Mouse (Mus musculus) ovary, postnatal 10 days (tissue): ENCODE results near the gene Sh2d6.
"Not testable (repeated sequence)": the region's sequence is repeated elsewhere in the genome, so short reads cannot be mapped to it uniquely, and the experiment has no call there.

Source experiments
- DNase-seq: peaks from one replicate; pipeline ENCODE4 v3.0.0; 2022; ENCODE audit warnings: low spot score

The Sh2d6 gene

GRCm38 (mm10) chr6:72503309-72503708 is 18.2 kb downstream of the Sh2d6 start:
- DNase-seq, result no peak

DNA sequence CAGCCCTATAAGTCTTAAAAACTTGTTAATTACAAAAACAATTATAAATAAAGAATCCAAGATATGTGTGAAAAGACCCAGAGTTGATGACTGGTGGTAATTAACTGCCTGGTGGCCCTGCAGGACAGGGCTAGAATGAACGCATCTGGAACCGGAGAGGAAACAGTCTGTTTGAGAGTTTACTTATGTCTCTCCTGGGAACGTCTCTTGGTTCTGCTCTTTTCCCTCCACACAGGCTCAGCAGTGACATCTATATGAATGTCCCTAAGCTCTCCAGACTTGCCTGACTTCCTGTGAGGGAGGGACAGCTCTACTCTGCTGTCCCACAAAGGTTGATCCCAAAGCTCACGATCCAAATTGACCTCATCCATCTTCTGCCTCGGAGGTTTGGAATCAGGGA is 22.6 kb downstream of the Sh2d6 start:
- DNase-seq, result no peak

GRCm38 (mm10) chr6:72492892-72493291 is 28.6 kb downstream of the Sh2d6 start:
- no peak for DNase-seq

DNA sequence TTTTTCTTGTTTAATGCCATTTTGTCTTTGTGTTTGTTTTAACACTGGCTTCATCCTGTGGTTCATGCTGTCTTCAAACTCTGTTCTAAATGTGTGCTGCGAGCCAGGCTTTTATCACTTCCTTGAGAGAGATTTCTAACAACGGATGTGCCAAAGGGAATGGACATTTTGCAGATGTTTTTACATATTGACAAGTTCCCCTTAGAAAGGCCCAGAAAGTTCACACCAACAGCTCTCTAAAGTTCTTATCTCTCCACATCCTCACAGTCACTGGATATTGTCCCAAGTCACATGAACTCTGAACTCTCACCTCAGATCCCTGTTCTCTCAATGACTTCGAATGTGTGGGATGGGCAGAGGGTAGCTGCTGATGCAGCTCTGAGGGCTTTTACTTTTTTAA is 30.4 kb downstream of the Sh2d6 start:
- no peak for DNase-seq

- no peak for DNase-seq
These were observed 32.0 kb downstream of the Sh2d6 start for GRCm38 (mm10) chr6:72489534-72489933.

DNA sequence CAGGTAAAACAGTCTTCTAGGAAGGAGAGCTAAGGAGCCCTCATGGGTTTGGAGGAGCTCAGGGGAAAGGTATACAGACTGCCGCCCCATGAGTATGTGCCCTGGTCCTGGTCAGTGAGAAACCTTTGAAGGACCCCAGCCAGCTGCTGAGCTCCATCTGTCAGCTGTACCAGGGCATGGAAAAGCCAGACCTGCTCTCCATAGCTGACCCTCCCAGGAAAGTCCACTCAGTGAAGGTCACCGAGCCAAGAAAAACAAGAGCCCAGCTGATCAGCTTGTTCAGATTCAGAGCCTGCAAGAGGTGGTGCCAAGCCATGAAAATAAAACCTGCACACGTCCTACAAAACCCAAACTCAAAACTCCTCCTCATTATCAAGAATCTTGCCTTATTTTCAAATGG is 32.7 kb downstream of the Sh2d6 start:
- DNase-seq, result no peak

GRCm38 (mm10) chr6:72487282-72487681 is 34.2 kb downstream of the Sh2d6 start:
- DNase-seq, result no peak

DNA sequence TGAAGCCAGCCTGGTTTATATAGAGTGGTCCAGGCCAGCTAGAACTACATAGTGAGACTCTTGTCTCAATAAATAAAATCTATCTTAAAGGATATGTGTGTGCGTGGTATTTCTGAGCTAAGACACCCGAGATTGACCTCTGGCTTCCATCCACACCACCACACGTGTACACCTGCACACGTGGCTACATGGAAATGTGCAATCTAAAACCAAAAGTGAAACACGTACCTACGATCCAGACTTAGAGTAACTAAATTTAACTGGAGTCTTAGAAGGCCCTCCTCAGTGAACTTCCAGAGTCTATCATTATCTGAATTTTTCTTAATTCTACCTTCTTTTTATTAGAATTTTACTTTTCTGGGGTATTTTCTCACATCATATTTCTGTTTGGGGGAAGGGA is 35.2 kb downstream of the Sh2d6 start:
- DNase-seq, result no peak

GRCm38 (mm10) chr6:72484887-72485286 is 36.6 kb downstream of the Sh2d6 start:
- no peak for DNase-seq

- no peak for DNase-seq
These were observed 39.4 kb downstream of the Sh2d6 start for GRCm38 (mm10) chr6:72482156-72482555.

DNA sequence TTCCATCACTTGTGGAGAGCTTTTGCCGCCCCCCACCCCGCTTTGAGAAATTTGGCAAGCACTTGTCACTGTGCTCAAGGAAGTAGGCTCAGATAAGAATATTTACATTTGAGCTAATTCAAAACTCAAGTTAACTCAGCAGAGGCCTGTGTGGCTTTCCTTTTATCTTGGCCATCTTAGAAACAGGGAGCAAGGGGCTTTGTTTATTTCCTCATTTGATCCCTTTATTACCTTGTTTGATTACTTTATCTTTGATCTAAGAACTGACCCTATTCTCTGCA is 41.1 kb downstream of the Sh2d6 start:
- DNase-seq, result no peak

- DNase-seq, result no peak
These were observed 41.7 kb downstream of the Sh2d6 start for GRCm38 (mm10) chr6:72479645-72480421.

GRCm38 (mm10) chr6:72478691-72479090 is 42.8 kb downstream of the Sh2d6 start:
- not testable (repeated sequence) for DNase-seq

- no peak for DNase-seq
These were observed 43.9 kb downstream of the Sh2d6 start for GRCm38 (mm10) chr6:72477621-72478020.

DNA sequence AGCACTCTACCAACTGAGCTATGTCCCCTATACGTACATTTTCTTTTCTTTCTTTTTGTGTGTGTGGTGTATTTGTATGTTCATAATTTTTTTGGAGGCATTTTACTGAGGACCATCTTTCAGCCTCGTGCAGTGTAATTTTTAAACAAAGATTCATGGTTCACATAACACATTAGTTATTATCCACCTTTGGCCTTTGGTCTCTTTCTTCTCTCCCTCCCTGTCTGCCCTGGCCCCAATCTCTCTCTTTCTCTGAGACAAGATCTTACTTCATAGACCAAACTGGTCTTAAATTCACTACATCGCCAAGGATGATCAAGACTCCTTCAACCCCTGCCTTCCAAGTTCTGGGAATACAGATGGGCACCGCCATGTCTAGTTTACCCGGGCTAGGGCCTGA is 44.7 kb downstream of the Sh2d6 start:
- DNase-seq, result no peak

DNA sequence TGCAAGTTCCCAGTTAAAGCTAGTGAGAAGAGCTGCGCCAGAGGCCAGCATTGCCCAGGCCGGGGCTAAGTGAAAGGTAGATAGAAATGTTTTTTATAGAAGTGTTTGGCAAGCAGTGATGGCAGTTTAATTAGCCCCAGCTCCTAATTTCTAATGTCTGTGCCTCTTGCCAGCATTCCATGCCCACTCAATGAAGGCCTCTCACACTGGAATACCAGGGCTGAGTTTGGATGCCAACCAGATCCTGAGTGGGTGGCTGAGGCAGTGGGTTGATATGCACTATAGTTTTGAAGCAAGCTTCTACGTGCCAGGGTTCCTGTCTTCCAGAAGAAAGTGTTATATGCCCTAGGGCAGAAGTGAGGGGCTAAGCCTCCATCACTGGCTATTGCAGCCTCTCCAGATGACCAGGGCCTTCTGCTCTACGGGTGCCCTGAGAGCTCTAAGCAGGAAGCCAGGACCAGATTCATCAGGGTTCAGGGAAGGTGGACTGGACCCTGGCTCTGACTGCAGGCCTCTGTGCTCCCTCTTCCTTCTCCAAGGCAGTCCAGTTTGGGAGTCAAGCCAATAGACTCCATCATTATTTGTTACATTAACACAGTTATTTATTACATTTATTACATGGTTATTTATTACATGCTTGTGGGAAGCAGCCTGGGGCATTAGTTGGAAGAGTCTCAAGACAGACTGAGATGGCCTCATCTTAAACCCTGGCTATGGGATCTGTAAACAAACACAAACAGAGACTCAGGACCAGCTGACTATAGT is 46.1 kb downstream of the Sh2d6 start:
- no peak for DNase-seq

GRCm38 (mm10) chr6:72473264-72474041 is 48.1 kb downstream of the Sh2d6 start:
- DNase-seq, result no peak

- DNase-seq, result no peak
These were observed 55.3 kb downstream of the Sh2d6 start for GRCm38 (mm10) chr6:72466171-72466570.

DNA sequence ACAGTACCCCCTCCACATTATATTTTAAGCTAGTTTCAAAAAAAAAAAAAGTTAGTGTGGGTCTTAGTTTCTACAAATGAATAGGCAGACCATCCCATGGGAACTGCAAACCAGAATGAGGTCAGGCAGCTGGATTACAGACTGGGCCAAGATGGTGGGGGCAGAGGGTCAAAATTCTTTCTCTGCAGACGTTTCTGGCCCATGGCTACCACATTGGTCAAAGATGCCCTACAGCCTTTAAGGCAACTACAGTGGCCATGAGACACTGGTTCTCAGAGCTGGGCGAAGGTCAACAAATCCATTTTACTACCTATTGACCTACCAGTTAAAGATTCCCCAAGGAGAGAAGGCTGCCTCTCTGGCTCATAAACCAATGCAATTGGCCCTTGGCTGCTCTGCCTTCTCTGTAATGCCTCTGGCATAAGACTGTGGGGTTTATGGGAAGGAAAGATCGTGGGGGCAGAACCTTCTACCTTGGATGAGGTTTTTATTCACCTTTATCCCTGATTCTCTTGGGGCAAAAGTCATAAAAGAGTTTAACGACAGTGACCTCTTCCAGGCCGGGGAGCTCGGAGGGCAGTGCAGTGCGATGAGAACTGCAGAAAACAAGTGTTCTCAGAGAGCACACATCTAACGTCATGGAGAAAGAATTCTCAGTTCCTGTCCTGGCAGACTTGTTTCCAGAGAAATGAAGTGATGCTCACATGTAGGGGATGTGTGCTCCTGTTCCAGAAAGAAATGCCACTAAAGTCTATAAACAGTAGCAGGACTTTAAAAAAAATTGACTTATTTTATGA is 55.9 kb downstream of the Sh2d6 start:
- no peak for DNase-seq
